Mouse (Mus musculus) heart, postnatal 14 days (tissue): ENCODE measurements around the gene Ppp1r21. TPM values are rescaled to one million over a fixed set of nuclear protein-coding genes. Genes with fewer than 3 reads are reported as not detected.
A peak's percentile ranks its signal among the peaks of the same experiment; 100 is the strongest.

Experiments used
- DNase-seq, 2 experiments: peaks; one replicate each; pipeline ENCODE4 v3.0.0; 2021 to 2022
- intact Hi-C: fragments of 180-260 bp; cut with DNase I; formaldehyde crosslinking; loops from one replicate; pipeline ENCODE4 v1.15.1; 2025
- total RNA-seq, 2 experiments: library from RNA; stranded (reverse); gene quantifications; 2 replicates each; pipeline ENCODE4 v1.2.3; 2021

Ppp1r21 gene
- total RNA-seq, 2 experiments from 2014 or later, result 11.4 to 12.3 TPM

DNA sequence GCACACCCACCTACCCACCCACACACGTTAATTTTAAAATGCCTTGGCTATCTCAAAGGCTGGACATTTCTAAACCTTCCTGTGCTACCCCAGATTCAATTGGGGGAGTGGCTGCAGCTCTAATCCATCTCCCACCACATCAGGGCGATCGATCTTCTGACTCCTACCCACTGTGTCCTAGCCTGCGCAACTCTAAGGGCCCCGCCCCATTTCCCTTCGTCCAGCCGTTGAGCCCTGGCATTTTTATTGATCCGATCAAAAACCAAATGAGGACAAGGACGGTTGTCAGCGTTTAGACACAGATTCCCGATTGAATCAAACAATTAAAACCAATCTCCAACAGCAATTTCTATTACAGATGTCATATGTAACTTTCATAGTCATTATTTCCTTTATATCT is 74.0 kb downstream of the Ppp1r21 start:
- DNase-seq, result no peak
- intact Hi-C loops, result no loop called here

DNA sequence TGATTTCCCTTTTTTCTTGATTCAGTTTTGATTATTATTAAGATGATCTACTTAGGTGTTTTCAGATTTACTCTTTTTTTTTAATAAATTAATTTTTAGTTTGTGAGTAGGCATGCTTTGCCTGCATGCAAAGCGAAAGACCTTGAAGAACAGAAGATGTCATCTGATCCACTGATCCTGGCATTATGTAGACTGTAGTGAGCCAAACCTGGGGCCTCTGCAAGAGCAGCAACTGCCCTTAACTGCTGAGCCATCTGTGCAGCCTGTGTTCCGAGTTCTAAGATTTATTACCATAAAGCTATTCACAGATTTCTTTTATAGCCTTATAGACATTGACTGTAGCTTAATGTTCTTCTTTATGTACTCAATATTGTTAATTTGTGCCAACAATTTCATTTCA is 76.1 kb downstream of the Ppp1r21 start:
- intact Hi-C loops, result no loop called here
- no peak for DNase-seq

DNA sequence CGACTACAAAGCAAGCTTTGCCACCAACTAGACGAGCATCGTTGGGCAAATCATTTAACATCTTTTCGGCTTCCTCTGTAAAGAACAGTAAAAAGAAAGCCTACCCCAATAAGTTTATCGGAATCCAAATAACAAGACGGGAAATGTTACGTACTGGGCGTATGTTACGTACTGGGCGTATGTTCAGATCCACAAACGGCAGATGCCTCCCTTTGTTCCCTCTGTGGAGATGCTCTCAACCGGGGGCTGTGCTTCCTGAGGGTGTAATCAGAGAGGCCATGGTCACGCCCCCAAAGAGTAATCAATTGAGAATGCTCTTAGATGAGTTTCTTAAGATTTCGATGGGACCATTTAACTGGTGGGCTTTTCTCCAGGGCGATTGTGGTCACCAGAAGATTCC is 79.4 kb downstream of the Ppp1r21 start:
- intact Hi-C loops, result no loop called here
- no peak for DNase-seq

DNA sequence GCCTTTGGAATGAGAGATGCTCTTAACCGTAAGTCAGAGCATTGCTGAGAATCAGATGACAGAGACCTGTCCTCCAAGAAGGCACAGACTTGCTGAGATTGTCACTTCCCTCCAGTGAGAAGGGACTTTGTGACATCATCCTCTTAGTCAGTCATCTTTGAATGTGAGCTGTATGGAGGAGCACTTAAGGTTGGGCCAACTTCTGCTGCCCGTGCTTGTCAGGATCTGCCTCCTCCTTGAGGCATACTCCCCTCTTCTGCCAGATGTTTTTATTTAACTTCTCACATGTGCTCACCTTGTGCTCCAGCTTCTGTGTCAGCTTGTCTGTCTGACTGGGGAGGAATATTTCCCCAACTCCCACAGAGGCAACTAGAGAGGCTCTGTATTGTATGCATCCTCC is 81.1 kb downstream of the Ppp1r21 start:
- intact Hi-C loops, result no loop called here
- no peak for DNase-seq

DNA sequence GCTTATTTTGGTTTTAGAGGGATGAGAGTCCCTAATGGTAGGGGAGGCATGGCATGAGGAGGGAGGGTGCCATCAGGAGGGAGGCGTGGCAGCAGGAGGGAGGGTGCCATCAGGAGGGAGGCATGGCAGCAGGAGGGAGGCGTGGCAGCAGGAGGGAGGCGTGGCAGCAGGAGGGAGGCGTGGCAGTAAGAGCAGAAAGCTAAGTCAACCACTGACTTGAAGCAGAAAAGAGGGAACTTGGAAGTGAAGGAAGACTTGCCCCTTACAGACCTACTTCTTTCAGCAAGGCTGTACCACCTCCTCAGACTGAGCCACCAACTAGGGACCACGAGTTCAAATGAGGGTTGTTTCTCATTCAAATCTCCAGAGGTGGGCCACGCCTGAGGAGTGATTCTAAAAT is 83.3 kb downstream of the Ppp1r21 start:
- no peak for DNase-seq
- intact Hi-C loops, result no loop called here

DNA sequence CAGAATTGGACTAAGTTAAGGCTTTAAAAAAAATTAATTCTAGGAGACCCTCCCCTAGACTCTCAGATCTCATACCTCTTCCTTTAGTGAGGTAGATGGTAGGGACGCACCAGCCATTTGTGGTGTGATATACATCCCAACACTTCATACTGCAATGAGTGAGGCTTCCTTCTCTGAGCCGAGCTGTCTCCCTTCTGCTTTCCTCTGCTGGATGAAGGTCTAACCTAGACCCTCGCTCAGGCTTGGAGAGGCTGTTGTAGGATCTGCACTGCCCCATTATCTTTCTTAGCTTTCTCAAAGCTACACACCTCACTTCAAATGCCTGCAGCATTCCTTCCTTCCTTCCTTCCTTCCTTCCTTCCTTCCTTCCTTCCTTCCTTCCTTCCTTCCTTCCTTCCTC is 83.8 kb downstream of the Ppp1r21 start:
- intact Hi-C loops, result no loop called here
- no peak for DNase-seq

DNA sequence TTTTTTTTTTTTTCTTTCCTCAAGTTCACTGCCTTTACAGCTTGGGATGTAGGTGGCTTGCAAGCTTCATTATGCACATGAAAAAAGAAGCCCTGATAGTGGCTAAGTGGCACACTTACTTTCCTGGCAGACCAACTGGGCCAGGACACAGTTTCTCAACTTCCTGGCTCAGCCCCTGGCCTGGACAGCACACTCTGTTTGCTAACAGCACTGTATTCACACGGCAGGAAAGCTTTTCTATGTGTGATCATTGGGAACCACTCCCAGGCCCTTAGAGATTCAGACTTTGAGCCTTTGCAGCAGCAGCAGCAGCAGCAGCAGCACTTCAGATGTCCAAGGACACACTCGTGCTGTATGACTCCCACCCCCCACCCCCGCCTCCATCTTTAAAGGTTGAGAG is 84.3 kb downstream of the Ppp1r21 start:
- intact Hi-C loops, result no loop called here
- DNase-seq, result peak in 1 of 2 experiments; percentile 43

DNA sequence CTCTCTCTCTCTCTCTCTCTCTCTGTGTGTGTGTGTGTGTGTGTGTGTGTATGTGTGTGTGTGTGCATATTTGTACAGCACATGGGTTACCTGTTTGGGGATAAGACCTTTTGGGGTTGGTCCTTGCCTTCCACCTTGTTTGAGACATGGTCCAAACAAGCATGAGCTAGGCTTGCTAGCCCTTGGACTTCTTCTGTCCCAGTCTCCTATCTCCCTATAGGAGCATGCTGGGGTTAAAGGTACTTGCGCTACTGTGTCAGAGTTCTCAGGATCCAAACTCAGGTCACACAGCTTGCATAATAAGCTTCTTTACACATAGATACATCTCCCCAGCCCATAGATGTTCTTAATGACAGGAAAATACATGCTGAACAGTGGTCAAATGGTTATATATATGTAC is 84.8 kb downstream of the Ppp1r21 start:
- intact Hi-C loops, result no loop called here
- DNase-seq, result no peak

DNA sequence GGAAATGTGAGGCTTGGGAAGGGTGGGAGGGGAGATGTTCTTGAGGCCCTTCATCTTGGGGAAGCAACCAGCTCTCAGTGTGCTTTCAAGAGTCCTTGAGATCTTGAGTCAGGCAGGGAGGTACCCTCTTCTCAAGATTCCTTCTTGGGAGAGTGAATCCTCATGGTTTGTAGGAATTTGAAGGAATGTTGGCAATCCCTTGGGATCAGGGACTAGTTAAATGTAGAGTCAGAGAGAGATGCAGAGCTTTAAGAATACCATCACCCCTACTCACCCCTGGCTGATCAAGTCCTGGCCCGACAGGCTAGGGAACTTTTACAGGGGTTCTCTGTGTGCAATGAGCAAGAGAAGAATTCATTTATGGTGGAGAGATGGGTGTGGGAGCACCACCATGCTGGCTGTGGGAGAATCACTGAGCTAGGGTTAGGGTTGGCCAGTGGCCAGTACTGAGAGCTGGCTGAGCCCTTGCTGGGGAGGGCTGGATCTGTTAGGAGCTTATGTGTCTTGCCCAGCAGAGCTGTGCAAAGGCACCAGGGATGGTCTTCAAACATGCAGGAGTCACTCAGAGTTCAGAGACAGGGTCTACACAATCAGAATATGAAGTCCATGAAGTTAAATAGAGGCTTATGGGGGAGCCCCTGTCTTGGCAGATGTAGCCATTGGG is 85.7 kb downstream of the Ppp1r21 start:
- DNase-seq, result no peak
- intact Hi-C loops, result no loop called here

DNA sequence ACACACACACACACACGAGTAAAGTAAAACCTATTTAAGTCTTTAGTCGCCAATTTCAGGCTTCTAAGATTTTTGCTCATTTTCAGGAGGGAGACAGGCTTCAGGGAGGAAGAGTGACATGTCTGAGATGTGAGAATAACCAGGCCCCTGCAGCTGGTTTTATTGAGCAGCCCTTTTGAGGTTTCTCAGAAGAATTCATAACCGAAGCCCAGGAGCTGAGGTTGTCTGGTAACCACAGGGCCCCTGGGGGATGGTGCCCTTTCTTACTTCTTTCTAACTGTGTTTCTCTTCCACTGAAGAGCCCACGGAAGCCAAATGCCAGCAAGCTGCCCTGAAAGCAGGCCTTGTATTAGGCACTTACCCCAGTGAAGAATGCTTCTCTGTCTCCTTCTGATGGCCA is 91.0 kb downstream of the Ppp1r21 start:
- intact Hi-C loops, result no loop called here
- no peak for DNase-seq

DNA sequence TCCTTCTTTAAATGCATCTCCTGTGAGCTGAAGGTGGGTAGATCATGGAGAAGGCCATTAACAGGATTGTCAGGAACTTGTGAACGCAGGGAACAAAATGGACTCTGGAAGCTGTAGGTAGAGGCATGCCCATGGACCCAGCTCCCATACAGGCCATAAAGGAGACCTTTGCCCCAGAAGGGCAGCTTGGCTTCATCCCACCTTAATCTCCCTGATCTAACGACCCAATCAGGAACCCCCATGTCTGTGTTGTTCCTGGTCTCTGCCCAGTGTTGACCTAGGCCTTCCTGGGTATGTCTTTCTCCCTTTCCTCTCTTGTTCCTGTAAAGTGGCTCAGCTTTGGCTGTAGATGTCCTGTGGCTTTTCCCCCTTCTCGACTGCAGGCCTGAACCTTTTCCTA is 91.5 kb downstream of the Ppp1r21 start:
- intact Hi-C loops, result no loop called here
- DNase-seq, result no peak

DNA sequence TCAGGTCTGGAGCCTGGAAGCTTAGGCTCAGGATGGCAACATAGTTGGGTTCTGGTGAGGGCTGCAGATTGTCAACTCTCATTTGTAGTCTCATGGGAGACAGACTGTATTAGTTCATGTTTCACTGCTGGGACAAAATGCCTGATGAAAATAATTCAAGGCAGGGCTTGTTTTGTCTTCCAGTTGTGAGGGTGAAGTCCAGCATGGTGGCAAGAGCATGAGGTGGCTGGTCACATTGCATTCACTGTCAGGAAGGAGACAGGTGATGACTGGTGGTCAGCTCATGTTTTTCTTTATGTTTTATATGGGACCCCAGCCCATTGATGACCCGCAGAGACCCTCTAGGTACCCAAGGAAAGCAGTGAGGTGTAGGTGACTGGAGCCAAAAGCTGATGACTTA is 92.8 kb downstream of the Ppp1r21 start:
- DNase-seq, result no peak
- intact Hi-C loops, result no loop called here

DNA sequence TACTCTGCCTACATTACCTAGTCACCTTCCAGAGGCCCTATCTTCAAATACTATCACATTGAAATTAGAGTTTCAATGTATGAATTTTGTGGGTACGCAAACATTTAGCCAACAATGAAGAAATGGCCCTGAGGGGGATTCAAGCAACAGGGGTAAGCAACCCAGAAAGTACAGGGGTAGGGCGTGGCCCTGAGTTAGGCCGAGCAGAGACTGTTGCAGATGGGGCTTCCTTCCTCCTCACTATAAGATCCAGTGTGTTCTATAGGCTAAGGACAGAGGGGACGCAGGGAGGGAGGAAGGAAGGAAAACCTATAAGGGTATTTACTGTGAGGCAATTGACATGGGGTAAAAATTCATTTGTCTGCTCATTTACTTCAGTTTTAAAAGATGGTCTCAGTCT is 94.5 kb downstream of the Ppp1r21 start:
- intact Hi-C loops, result no loop called here
- DNase-seq, result no peak

DNA sequence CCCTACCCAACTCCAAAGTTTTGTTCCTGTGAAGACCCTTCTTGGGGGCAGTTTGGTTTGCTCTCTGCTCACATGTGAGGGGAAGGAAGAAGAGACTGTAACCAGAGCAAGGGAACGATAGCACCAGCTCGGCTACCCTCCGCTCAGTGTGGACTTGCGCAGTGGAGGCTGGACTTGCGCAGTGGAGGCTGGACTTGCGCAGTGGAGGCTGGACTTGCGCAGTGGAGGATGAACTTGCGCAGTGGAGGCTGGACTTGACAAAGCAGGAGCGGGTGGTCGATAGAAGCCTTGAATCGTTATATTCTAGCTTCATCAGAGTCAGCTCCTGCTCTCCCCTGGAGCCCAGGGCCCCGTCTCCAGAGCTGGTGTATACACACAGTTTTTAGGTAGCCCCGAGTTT is 95.4 kb downstream of the Ppp1r21 start:
- intact Hi-C loops, result no loop called here
- no peak for DNase-seq

DNA sequence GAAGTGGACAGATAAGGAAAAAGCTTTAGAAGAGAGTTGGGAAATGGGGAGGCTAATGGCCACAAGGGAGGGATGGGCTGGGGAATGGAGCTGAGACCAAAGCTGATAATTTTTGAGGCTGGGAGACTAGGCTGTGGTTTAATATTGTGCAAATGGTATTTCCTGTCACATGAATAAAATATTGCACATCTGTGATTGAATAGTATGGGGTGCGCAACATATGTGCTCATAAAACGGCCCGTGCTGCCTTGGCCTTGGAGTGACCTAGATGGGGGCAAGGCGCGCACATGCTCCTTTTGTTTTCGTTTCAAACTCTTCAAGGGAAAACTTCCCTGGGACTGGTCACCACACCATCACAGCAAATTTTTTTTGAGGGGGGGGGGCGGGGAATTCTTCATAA is 96.0 kb downstream of the Ppp1r21 start:
- intact Hi-C loops, result no loop called here
- no peak for DNase-seq

DNA sequence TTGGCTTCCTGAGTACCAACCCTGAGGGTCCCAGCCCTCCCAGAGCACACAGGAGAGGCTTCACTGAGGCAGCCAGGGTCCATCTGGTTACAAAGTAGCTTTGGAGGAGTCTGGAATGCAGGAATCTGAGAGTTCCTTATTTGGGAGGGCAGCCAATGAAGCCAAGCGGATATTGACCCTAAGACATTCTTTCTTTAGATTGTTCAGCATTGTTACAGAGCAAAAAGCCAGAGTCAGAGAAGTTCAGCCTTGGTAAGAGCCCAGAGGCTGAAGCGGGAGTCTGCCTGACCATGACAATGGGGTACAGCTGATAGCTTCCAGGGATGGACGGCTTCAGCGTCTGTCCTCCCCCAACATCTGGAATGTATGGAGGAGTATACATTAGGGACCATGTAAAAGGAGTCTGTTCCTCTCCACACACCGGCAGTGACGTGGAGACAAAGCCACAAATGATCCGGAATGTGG is 96.5 kb downstream of the Ppp1r21 start:
- intact Hi-C loops, result no loop called here
- peak in 1 of 2 experiments; percentile 8 for DNase-seq

DNA sequence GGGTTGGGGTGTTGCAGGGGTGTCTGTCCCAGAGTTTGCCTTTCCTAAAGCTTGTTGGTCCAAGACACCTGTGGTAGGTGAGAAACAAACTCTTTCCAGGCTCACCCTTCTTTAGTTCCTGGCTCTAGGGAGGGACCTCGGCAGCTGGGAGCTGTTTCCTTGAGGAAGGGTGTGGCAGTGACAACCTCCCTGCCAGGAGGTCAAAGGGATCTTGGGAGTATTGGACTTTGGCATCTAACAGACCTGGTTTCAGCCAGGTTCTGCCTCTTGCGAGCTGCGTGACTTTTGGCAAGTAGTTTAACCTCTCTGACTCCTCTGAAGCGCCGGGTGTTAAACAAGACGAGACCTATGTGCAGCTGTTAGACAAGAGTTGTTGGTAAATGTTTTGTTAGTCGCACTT is 97.2 kb downstream of the Ppp1r21 start:
- intact Hi-C loops, result no loop called here
- peak; percentile 27 to 32 for DNase-seq

DNA sequence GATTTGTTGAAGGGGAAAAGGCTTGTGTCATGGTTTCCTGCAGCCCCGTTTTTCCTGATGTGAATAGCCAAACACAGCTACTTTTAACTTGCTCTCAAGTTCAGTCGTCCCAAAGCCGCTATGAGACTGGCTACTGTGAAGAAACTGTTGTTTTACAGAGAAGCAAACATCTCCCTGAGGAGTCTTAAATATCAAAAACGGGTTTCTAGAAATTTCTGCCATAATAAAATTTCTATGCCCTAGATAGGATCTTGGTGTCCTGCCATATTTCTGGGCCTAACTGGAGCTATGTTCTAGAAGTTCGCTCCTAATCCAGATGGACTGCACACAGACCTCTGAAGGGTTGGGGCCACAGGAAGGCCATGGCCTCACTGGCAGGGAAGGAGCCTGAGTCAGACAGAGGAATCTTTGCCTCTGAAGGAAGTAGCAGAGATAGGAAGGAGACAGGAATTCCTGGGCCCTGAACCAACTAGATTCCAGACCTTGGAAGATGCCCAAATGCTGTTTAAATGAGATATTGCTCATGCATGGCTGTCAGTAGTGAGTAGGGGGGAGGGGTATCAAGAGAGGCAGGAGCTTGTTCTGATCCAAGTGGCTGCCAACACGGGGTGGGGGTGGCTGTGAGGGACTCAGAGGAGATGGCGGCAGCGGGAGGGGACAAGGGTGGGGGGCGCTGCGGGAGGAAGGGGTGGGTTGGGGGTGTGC is 98.9 kb downstream of the Ppp1r21 start:
- DNase-seq, result peak; percentile 69 to 74
- intact Hi-C loops, result loop anchor here (1.0 kb wide), 1 partner anchor 31 kb away; no protein-coding TSS in a partner anchor

DNA sequence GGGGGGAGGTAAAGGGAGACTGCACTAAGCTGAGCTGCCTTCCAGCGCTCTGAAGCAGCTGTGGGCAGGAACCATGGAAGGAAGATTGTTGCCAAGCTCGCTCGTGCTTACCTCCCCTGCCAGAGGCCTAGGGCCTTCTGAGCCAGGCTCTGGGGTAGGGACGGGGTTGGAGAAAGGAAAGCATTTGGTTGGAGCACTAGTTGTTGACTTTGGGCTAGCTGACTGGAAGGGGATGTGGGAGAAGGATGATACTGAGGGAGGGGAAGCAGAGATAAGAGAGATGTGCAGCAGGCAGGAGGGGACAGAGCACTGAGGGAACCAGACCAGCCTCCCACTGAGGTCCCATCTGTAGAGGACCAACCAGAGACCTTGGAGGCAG is 99.5 kb downstream of the Ppp1r21 start:
- peak; percentile 62 to 71 for DNase-seq
- intact Hi-C loops, result loop anchor here (1.0 kb wide), 1 partner anchor 31 kb away; no protein-coding TSS in a partner anchor

DNA sequence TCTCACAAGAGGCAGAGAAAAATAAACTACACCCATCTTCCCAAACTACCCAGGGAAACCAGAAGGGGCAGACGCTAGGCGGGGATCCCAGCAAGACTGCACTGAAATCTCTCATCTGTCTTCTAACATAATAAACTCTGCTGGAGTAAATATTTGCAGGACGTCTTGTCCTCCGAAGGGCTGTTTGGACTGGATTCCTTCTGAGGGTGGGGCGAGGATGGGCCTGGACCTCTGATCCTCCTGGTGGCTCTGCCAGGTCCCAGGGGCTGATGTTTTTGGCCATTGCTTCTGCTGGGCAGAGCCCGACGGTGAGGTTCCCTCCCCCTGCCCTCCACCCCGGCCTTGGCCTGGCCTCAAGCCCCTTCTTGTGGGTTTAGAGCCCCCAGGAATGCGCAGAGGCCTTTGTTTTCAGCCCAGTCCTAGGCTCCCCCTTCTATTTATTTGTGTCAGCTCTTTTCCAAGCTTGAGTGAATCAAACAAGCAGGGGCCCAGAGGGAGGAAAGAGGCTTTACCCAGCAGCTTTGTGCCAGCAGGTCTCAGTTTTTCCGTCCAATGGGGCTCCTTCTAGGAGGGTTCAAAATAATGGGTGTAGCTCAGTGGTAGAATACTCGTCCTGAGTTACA is 100.1 kb downstream of the Ppp1r21 start:
- intact Hi-C loops, result loop anchor here (1.0 to 10.0 kb wide), 2 partner anchors 32 to 185 kb away; partner anchors contain the start of gene Foxn2
- DNase-seq, result peak; percentile 47 to 63

DNA sequence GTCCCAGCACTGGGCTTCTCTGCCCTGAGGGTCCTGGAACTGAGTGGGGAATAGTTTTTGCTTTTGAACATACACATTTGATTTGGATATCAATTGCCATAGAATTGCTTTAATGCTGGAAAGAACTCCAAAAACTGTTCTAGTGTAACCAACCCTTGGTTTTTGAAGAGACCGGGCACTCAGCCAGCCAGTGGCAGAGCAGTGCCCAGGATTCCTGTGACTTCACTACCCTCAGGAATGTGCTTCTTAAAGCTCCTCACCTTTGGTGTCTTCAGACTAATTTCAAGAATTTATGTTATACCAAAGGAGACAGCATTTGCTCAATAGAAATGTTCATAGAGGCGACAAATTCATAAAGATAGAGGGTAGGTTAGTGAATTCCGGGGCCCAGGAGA is 100.6 kb downstream of the Ppp1r21 start:
- intact Hi-C loops, result loop anchor here (10.0 kb wide), 1 partner anchor 186 kb away; the partner anchor contains the start of gene Foxn2
- peak; percentile 31 to 48 for DNase-seq

DNA sequence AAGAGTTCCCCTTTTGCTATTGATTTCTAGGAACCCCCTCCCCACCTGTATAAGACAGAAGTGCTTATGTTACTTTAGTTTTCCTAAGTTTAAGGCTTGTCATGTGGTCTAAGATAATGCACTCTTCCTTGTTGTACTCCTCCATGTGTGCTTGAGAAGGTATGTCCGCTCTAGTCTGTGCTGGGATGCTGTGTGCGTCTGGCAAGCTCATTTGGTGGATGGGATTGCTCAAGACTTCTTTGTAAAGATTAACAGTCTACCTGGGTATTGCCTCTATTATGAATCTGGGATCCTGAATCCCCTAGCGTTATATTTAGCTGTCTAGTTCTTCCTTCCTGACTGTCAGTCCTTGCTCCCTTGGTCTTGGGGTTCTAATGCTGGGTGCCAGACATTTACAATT is 102.7 kb downstream of the Ppp1r21 start:
- intact Hi-C loops, result loop anchor here (10.0 kb wide), 1 partner anchor 188 kb away; the partner anchor contains the start of gene Foxn2
- DNase-seq, result no peak
